Mouse (Mus musculus) spleen, postnatal 10 days (tissue): Measurements from ENCODE around the gene Mitd1.
A peak's percentile ranks its signal among the peaks of the same experiment; 100 is the strongest.

Source experiments
- DNase-seq, 2 experiments: peaks; one replicate each; pipeline ENCODE4 v3.0.0; 2021 to 2022; ENCODE audit warnings: low spot score in 2 of 2

The Mitd1 gene

DNA sequence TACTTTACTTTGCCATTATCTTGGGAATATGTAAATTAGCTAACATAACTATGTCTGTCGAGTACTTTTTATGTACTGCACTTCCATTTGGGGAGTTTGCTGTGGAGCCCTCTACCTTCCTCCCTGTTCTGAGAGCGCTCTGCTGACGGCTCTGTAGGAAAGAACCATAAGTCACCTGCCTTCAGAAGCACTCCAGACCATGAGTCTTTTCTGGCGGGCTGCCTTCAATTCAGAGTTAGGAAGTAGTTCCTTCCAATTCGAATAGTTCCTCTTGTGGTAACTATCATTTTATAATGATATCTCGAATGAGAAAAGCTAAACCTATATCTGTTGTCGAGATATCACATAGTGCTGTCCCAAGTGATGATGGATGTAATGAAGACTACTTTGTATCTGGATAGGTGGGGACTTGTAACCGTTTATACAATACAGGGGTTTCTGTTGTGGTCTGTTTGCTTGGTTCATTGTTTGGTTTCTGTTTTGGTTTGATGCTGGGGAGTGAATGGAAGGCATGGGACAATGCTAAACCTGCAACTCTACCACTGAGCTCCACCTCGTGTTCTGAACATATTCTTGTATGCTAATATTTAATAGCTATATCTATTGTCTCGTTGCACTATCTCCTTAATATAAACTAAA is 22.4 kb downstream of the Mitd1 start:
- no peak for DNase-seq

DNA sequence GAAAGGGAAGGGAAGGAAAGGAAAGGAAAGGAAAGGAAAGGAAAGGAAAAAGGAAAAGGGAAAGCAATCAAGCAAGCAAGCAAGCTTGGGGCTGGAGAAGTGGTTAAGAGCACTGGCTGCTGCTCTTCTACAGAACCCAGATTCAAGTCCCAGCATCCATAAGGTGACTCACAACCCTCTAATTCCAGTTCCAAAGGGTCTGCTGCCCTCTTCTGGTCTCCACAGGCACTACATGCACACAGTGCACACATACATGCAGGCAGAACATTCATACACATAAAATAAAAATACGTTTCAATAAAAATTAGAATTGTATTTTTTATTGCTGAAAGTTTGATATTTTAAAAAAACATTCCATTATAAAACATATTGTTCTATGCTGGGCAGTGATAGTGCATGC is 23.2 kb downstream of the Mitd1 start:
- peak in 1 of 2 experiments; percentile 79 for DNase-seq

DNA sequence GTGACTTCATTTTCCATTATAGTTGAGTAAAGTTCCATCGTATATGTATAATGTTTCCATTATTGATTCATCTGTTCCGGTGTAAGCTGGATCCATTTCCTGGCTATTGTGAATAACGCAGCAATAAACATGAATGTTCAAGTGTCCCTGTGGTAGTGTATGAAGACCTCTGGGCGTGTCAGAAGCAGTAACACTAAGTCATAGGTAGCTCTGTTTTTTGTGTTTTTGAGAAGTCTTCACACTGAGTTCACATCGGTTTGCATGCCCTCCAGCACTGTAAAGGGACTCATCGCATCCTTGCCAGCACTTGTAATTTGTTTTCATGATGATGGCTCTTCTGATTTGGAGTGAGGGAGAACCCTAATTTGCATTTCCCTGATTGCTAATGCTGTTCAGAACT is 23.9 kb downstream of the Mitd1 start, which contains the start of gene Tsga10:
Gene Tsga10, minus strand, starts transcription at position 144 of the 400 bp plus-strand sequence.
- DNase-seq: no peak

DNA sequence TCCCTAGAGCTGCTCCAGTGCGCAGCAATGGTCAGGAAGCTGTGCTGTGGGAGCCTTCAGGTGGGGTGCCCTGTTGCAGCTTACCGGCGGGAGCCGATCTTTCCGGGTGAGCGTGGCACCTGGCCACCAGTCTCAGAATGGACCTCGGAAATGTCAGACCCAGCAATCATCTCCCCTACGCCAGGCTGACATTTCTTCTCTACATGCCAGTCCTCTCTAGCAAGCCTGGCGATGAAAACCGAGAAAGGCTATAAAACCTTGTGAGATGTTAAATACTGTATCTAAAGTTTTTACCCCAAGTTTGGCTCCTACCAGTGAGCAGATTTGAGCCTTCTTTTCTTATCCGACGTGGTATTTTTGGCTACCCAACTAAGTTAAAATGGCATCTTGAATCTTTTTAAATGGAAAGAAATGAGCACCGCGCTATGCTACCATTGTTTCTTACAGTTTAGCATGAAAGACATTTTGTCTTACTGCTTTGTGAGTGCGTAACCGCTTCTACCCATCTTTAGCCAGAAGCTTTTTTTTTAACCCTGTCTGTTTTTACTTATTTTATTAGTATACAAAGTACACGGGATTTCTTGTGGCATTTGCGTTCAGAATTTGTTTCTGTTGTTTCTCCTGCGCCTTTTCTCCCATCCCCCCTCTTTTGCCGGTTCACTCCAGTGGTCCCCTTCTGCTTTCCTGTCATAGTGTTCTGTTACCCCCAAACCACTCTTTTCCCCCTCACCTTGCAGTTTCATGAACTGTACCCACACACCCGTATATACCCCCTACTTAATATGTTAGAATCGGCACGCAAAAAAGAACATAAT is 24.6 kb downstream of the Mitd1 start:
- DNase-seq: no peak

DNA sequence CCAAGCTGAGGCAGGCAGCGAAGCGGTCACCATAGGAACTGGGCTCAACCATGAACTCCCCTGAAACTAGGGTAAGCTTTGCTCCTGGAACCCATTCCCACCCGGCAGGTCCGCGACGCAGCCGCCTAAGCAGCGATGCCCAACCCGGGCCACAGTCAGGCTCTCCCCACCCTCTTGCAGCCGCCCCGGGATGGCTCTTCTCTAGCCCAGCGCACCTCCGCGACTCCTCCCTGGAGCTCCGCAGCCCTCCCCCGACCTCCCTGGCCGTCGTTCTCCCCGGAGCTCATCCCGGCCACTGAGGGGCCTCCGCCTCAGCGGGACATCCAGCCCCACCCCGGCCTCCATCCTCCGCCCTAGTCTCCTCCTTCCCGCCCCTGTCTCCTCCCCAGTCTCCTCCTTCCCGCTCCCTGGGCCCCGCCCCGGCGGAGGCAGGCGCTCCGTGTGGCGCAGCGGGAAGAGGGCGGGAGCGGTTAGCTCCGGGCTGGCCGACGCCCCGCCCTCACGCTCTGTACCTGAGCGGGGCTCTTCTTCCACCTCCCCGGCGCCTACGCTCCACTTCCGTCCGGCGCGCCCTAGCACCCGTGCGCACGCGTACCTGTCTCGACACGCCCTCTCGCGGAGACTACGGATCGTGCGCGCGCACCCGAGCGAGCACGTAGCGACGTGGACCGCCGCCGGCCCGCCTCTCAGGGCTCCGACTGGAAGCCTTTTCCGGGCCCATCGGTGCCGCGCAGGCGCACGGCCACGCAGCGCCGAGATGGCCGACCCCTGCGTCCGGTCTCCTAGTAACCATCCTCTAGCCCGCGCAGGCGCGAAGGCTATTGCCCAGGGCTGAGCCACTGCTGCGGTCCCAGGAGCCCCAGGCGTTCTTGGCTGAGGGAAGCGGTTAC is 25.5 kb downstream of the Mitd1 start:
- DNase-seq: peak; percentile 98 to 99

DNA sequence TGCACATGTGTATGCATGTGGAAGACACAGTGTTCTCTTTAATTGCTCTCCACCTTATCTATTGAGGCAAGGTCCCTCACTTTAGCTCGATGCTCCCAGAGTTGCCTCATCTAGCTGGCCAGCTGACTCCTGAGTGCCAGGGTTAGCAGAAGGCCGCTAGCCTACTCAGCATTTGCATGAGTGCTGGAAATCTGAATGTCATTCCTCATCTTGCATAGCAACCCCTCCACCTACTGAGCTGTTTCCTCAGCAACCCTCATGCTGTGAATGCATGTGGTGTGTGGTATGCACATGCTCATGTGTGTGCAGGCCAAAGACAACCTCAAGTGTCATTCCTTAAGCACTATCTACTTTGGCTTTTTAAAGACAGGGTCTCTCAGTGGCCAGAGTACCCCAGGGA is 39.5 kb downstream of the Mitd1 start:
- DNase-seq: no peak

DNA sequence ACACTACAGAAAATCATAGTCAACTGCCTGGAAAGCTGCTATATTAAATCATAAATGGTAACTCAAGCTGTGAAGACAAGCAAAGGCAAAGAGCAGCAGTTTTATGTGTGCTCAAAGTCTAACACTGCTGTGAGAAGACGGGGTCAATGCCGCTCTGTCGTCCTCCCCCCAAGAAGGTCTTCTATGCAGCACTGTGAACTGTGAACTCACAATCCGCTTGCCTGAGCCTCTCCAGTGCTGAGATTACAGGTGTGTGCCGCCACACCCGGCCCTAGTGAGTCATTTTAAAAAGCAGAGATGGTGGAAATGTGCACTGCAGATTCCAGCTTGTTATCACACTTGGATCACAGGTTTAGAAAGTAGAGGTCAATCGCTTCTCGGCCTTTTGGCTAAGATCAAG is 43.3 kb downstream of the Mitd1 start:
- DNase-seq: no peak

DNA sequence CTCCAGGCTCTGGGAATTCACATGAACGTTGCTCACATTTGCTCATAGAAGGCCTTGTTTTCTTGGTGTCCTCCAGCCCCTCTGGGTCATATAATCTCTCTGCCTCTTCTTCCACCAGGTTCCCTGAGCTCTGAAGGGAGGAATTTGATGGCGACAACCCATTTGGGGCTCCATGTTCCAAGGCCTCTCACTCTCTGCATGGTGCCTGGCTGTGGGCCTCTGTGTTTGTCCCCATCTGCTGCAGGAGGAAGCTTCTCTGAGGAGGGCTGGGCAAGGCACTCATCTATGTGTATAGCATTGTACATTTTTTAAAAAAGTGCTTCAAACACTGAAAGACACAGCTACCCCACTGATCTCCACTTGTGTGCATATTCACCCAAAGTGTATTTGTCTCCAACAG is 58.5 kb downstream of the Mitd1 start:
- DNase-seq: no peak
